Comparison of ENCODE assay signal across 18 mouse cellular contexts in genomic region chr10:47285700-47286099, GRCm38 (mm10).
DNase-seq lines count a peak whose midpoint lies in the region; ATAC-seq and TF ChIP-seq lines count a peak whose summit lies in the region.
"Had no signal": no experiment of that assay in that cellular context is flagged by ENCODE, and none has a peak within 500 bp of the region (broad histone marks: within the 10 kb centered on the region; RNA-seq: fewer than 3 reads in every experiment).

No protein-coding gene starts in this region.

- no peak overlapping the region for H3K27ac ChIP-seq in lung, embryonic 14.5 days (ENCODE audit: low read depth)
- H3K27ac ChIP-seq in stomach, postnatal 0 days (replicated peaks): no peak overlapping the region
- H3K27ac ChIP-seq: heart, embryonic 13.5 days; hindbrain, embryonic 12.5 days; limb, embryonic 13.5 days had no signal

- H3K36me3 ChIP-seq in lung, embryonic 14.5 days (ENCODE audit: insufficient read depth): no peaks in the 10 kb centered on the region
- no peaks in the 10 kb centered on the region for H3K36me3 ChIP-seq in stomach, postnatal 0 days (ENCODE audit: control insufficient read depth, insufficient read depth, low read length)
- H3K36me3 ChIP-seq: heart, embryonic 13.5 days; hindbrain, embryonic 12.5 days; limb, embryonic 13.5 days had no signal

- no peaks in the 10 kb centered on the region for H3K9me3 ChIP-seq in lung, embryonic 14.5 days (ENCODE audit: low read depth, low read length)
- H3K9me3 ChIP-seq in stomach, postnatal 0 days (ENCODE audit: control insufficient read depth, low read length): no peaks in the 10 kb centered on the region
- H3K9me3 ChIP-seq: heart, embryonic 13.5 days; hindbrain, embryonic 12.5 days; limb, embryonic 13.5 days had no signal

- no peak for ATAC-seq in lung, embryonic 14.5 days (ENCODE audit: insufficient read depth)
- ATAC-seq in stomach, postnatal 0 days (ENCODE audit: low FRiP score, low TSS enrichment): no peak
- ATAC-seq: forebrain, embryonic 16.5 days had no signal

- H3K4me2 ChIP-seq in lung, embryonic 14.5 days: no peak overlapping the region
- no peak overlapping the region for H3K4me2 ChIP-seq in stomach, postnatal 0 days (replicated peaks; ENCODE audit: low read depth)
- H3K4me2 ChIP-seq: heart, embryonic 13.5 days; hindbrain, embryonic 12.5 days; limb, embryonic 13.5 days had no signal

- DNase-seq in adrenal gland, postnatal 14 days: peak; percentile 10
- no peak for DNase-seq in adrenal gland, adult 18-20 months (ENCODE audit: low spot score in 2 of 2)
- peak; percentile 20 for DNase-seq in lung, embryonic 14.5 days
- no peak for DNase-seq in lung, adult 18-20 months
- peak; percentile 20 for DNase-seq in WW6 (ENCODE audit: low read depth, low spot score)
- DNase-seq in stomach, postnatal 0 days (ENCODE audit: low spot score): no peak
- no peak for DNase-seq in gastrocnemius, postnatal 25 days
- no peak for DNase-seq in cerebellum, adult 11-12 months
- DNase-seq: adrenal gland, adult 2 months; B cell, adult 2 months; gastrocnemius, postnatal 14 days; kidney, adult 2 months; lung, adult 2 months had no signal

- H3K4me3 ChIP-seq in lung, embryonic 14.5 days (ENCODE audit: low read depth, low read length): no peak overlapping the region
- H3K4me3 ChIP-seq in stomach, postnatal 0 days (ENCODE audit: low read depth, low read length): no peak overlapping the region
- H3K4me3 ChIP-seq: heart, embryonic 13.5 days; hindbrain, embryonic 12.5 days; limb, embryonic 13.5 days; myocyte had no signal

- H3K4me1 ChIP-seq in lung, embryonic 14.5 days (ENCODE audit: insufficient read depth): no peaks in the 10 kb centered on the region
- no peaks in the 10 kb centered on the region for H3K4me1 ChIP-seq in stomach, postnatal 0 days (replicated peaks; ENCODE audit: control insufficient read depth, insufficient read depth)
- H3K4me1 ChIP-seq: heart, embryonic 13.5 days; hindbrain, embryonic 12.5 days; limb, embryonic 13.5 days had no signal

- WGBS in lung, embryonic 14.5 days: 35% methylated on average over 2 of the region's 2 CpGs
- WGBS in stomach, postnatal 0 days: 31% methylated on average over 2 of the region's 2 CpGs

- no peak overlapping the region for H3K9ac ChIP-seq in lung, embryonic 14.5 days
- no peak overlapping the region for H3K9ac ChIP-seq in stomach, postnatal 0 days (ENCODE audit: low read length)
- H3K9ac ChIP-seq: heart, embryonic 13.5 days; hindbrain, embryonic 12.5 days; limb, embryonic 13.5 days had no signal

- no peak for TF ChIP-seq EP300 in stomach, postnatal 0 days (optimal IDR thresholded peaks at IDR 0.05)

- H3K27me3 ChIP-seq in lung, embryonic 14.5 days (ENCODE audit: insufficient read depth, low read length): no peaks in the 10 kb centered on the region
- H3K27me3 ChIP-seq in stomach, postnatal 0 days (ENCODE audit: control insufficient read depth, insufficient read depth, low read length): no peaks in the 10 kb centered on the region
- H3K27me3 ChIP-seq: heart, embryonic 13.5 days; hindbrain, embryonic 12.5 days; limb, embryonic 13.5 days had no signal

- 0 out of 2 replicates have a peak, but pooled peaks have one; percentile 7 for TF ChIP-seq CTCF in lung, embryonic 14.5 days (IDR thresholded peaks at IDR 0.05; ENCODE audit: low read depth)
- TF ChIP-seq CTCF in stomach, postnatal 0 days (IDR thresholded peaks at IDR 0.05; ENCODE audit: low read depth): peak; percentile 48

Comparison
In these comparisons a context has a peak if more than half of its experiments do, and no peak if none do; other contexts are left out.
1. DNase-seq: peak in adrenal gland, postnatal 14 days (single experiment), lung, embryonic 14.5 days (single experiment) and WW6 (single experiment); none in adrenal gland, adult 18-20 months (0 of 2), lung, adult 18-20 months (0 of 2), stomach, postnatal 0 days (single experiment), gastrocnemius, postnatal 25 days (single experiment) and cerebellum, adult 11-12 months (single experiment).